Mouse (Mus musculus) limb, embryonic 11.5 days (tissue): ENCODE results near the gene Dusp1. TPM values are rescaled to one million over a fixed set of nuclear protein-coding genes. Genes with fewer than 3 reads are reported as not detected.

Experiments used
- ATAC-seq: fragments of 200-750 bp; cut with Nextera tagmentation; 2 replicates; pipeline ENCODE4 v1.8.0; 2017; ENCODE audit warnings: low read depth; ENCODE audit not compliant: insufficient number of reproducible peaks, low FRiP score, low TSS enrichment
- DNase-seq: peaks from one replicate; pipeline ENCODE4 v3.0.0-alpha.2; 2015; ENCODE audit warnings: low spot score
- H3K27ac ChIP-seq: fragments of 300-500 bp; sonication (generic); replicated peaks from 2 replicates; pipeline ENCODE4 v1.5.1; 2014; ENCODE audit warnings: low read depth, mild to moderate bottlenecking, low read length
- H3K27me3 ChIP-seq: fragments of 300-500 bp; sonication (generic); 2 replicates; pipeline ENCODE4 v1.6.1; 2014; ENCODE audit warnings: mild to moderate bottlenecking, low read length, mixed read lengths; ENCODE audit not compliant: control insufficient read depth, insufficient read depth
- H3K36me3 ChIP-seq: fragments of 300-500 bp; sonication (generic); 2 replicates; pipeline ENCODE4 v1.6.1; 2014; ENCODE audit warnings: mild to moderate bottlenecking, low read length, moderate library complexity, mixed read lengths; ENCODE audit not compliant: control insufficient read depth, insufficient read depth
- H3K4me1 ChIP-seq: fragments of 300-500 bp; sonication (generic); 2 replicates; pipeline ENCODE4 v1.6.1; 2014; ENCODE audit warnings: low read length, mixed read lengths; ENCODE audit not compliant: control insufficient read depth, insufficient read depth
- H3K4me2 ChIP-seq: fragments of 300-500 bp; sonication (generic); 2 replicates; pipeline ENCODE4 v1.6.1; 2014; ENCODE audit warnings: low read depth, mild to moderate bottlenecking, moderate library complexity; ENCODE audit not compliant: severe bottlenecking
- H3K4me3 ChIP-seq: fragments of 300-500 bp; sonication (generic); 2 replicates; pipeline ENCODE4 v1.5.1; 2014; ENCODE audit warnings: low read depth, low read length
- H3K9ac ChIP-seq: fragments of 300-500 bp; sonication (generic); 2 replicates; pipeline ENCODE4 v1.6.1; 2014; ENCODE audit warnings: mild to moderate bottlenecking, low read length
- H3K9me3 ChIP-seq: fragments of 300-500 bp; sonication (generic); 2 replicates; pipeline ENCODE4 v1.6.1; 2016; ENCODE audit warnings: low read length; ENCODE audit not compliant: control insufficient read depth
- WGBS: fragments of 180-500 bp; shearing (Covaris S2); extraction: QIAGEN DNeasy Blood & Tissue Kit; methylation state at CpG from one replicate; pipeline ENCODE4 v1.1.7; 2014; 5-methylcytosine and 5-hydroxymethylcytosine counted together
- microRNA-seq: library from miRNA; unstranded; fragments of <30 nt; microRNA quantifications from one replicate; pipeline ENCODE4, GENCODE M21; 2016
- polyA plus RNA-seq: library from polyadenylated mRNA; unstranded; fragments of >200 nt; fragmentation: Nextera tagmentation; extraction: Ambion mirVana; gene quantifications from 2 replicates; pipeline ENCODE4 v1.2.1, GENCODE M21; 2014

The Dusp1 gene
- polyA plus RNA-seq, 1 experiment from 2014 or later, result 22.8 TPM

- Histone ChIP-seq H3K9me3 (no peaks in the 10 kb centered on the region), H3K4me1 (no peaks in the 10 kb centered on the region), H3K27ac (no peak overlapping the region), H3K4me2 (no peak overlapping the region), H3K4me3 (no peak overlapping the region), H3K9ac (no peak overlapping the region), H3K27me3 (no peaks in the 10 kb centered on the region), H3K36me3 (no peaks in the 10 kb centered on the region)
- ATAC-seq, result no peak
- WGBS, result 50% methylated on average over 4 of the region's 4 CpGs
- no peak for DNase-seq
These were observed 97.9 kb downstream of the Dusp1 start for GRCm38 (mm10) chr17:26463984-26464383.

GRCm38 (mm10) chr17:26463432-26463831 is 98.5 kb downstream of the Dusp1 start:
- DNase-seq (no peak), ATAC-seq (no peak)
- Histone ChIP-seq H3K4me2 (no peak overlapping the region), H3K27ac (no peak overlapping the region), H3K4me1 (no peaks in the 10 kb centered on the region), H3K9me3 (no peaks in the 10 kb centered on the region), H3K27me3 (no peaks in the 10 kb centered on the region), H3K4me3 (no peak overlapping the region), H3K9ac (no peak overlapping the region), H3K36me3 (no peaks in the 10 kb centered on the region)
- 91% methylated on average over 5 of the region's 5 CpGs for WGBS

- H3K9ac ChIP-seq, result no peak overlapping the region
- H3K4me1 ChIP-seq, result no peaks in the 10 kb centered on the region
- peak; percentile 85 for DNase-seq
- H3K36me3 ChIP-seq, result no peaks in the 10 kb centered on the region
- no peak overlapping the region for H3K27ac ChIP-seq
- ATAC-seq, result no peak
- H3K4me2 ChIP-seq, result no peak overlapping the region
- no peak overlapping the region for H3K4me3 ChIP-seq
- no peaks in the 10 kb centered on the region for H3K9me3 ChIP-seq
- 29% methylated on average over 12 of the region's 12 CpGs for WGBS
- H3K27me3 ChIP-seq, result no peaks in the 10 kb centered on the region
These were observed 99.2 kb downstream of the Dusp1 start for GRCm38 (mm10) chr17:26462634-26463170.

GRCm38 (mm10) chr17:26458049-26458448 is 103.9 kb downstream of the Dusp1 start:
- H3K36me3 ChIP-seq, result no peaks in the 10 kb centered on the region
- no peak for ATAC-seq
- H3K9me3 ChIP-seq, result no peaks in the 10 kb centered on the region
- no peaks in the 10 kb centered on the region for H3K4me1 ChIP-seq
- H3K4me3 ChIP-seq, result no peak overlapping the region
- no peak for DNase-seq
- no peak overlapping the region for H3K27ac ChIP-seq
- WGBS, result 68% methylated on average over 7 of the region's 7 CpGs
- no peak overlapping the region for H3K9ac ChIP-seq
- no peaks in the 10 kb centered on the region for H3K27me3 ChIP-seq
- no peak overlapping the region for H3K4me2 ChIP-seq

GRCm38 (mm10) chr17:26457506-26457905 is 104.4 kb downstream of the Dusp1 start:
- Histone ChIP-seq H3K9ac (no peak overlapping the region), H3K4me3 (no peak overlapping the region), H3K4me1 (no peaks in the 10 kb centered on the region), H3K27me3 (no peaks in the 10 kb centered on the region), H3K4me2 (no peak overlapping the region), H3K36me3 (no peaks in the 10 kb centered on the region), H3K27ac (no peak overlapping the region), H3K9me3 (no peaks in the 10 kb centered on the region)
- no peak for ATAC-seq
- DNase-seq, result no peak

Small RNAs within 50 kb of the gene (microRNA-seq; reads per million reads assigned to microRNA genes)
- gene Gm22420, result not detected

Other genes starting within 250 kb of the Dusp1 start
- gene Neurl1b, start 147.3 kb downstream of the Dusp1 start, polyA plus RNA-seq, result 0.21 and 0.27 TPM in 2 replicates
- 134 and 143 TPM in 2 replicates for gene Ergic1, start 639 bp downstream of the Dusp1 start, polyA plus RNA-seq
- gene Atp6v0e, start 101.1 kb upstream of the Dusp1 start, polyA plus RNA-seq, result 96.6 and 101 TPM in 2 replicates
- 1.9 and 2.5 TPM in 2 replicates for gene Crebrf, start 153.5 kb upstream of the Dusp1 start, polyA plus RNA-seq
- gene Bnip1, start 218.9 kb upstream of the Dusp1 start, polyA plus RNA-seq, result 51.2 and 51.5 TPM in 2 replicates